ENCODE assay signal across 8 mouse cellular contexts in the genomic region with DNA sequence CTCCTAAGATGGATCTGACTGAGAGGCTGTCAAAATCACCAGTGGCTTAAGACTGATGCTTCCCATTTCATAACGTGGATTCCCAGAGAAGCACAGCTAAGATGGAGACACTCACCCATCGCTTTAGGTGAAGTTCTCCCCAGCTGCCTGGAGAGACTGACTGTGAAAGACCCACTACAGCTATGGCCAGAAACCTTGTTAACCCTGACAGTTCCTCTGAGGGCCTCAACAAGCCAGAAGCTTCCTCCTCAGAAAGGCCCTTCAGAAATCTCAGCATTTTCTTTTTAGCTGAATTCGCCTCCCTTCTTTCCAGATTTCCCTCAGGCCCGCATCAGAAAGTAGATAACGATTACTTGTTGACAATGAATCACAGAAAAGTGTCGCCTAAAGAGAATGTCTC. TPM values are rescaled to one million over a fixed set of nuclear protein-coding genes. Genes with fewer than 3 reads are reported as not detected.
DNase-seq lines count a peak whose midpoint lies in the region; ATAC-seq and TF ChIP-seq lines count a peak whose summit lies in the region.

No protein-coding gene starts in this region.

- no peak for TF ChIP-seq CTCF in kidney, adult 2 months (conservative IDR thresholded peaks at IDR 0.05; ENCODE audit: insufficient read depth, insufficient read length, low read depth, low read length)
- TF ChIP-seq CTCF in lung, postnatal 0 days (IDR thresholded peaks at IDR 0.05) = no peak

- peak overlapping the region; percentile 29 for H3K4me2 ChIP-seq in kidney, embryonic 14.5 days (replicated peaks; ENCODE audit: low read depth, low read length)
- H3K4me2 ChIP-seq in lung, postnatal 0 days (replicated peaks; ENCODE audit: low read depth, low read length) = peak overlapping the region; percentile 38

- no peaks in the 10 kb centered on the region for H3K27me3 ChIP-seq in kidney, embryonic 14.5 days (ENCODE audit: control insufficient read depth, insufficient read depth, low read length)
- H3K27me3 ChIP-seq in kidney, adult 2 months (replicated peaks; ENCODE audit: control insufficient read depth, insufficient read depth, low read length) = no peaks in the 10 kb centered on the region
- H3K27me3 ChIP-seq in embryonic facial prominence, embryonic 10.5 days (replicated peaks; ENCODE audit: low read depth, poor library complexity, severe bottlenecking) = no peaks in the 10 kb centered on the region
- no peaks in the 10 kb centered on the region for H3K27me3 ChIP-seq in hindbrain, embryonic 10.5 days (ENCODE audit: insufficient read depth, poor library complexity, severe bottlenecking)
- no peaks in the 10 kb centered on the region for H3K27me3 ChIP-seq in lung, postnatal 0 days (replicated peaks; ENCODE audit: insufficient read depth, low read length)

- intact Hi-C loops in left cerebral cortex, postnatal 4 days (cut with DNase I) = no loop called here

- H3K4me3 ChIP-seq in kidney, embryonic 14.5 days (ENCODE audit: low read length) = peak overlapping the region; percentile 92; the same call in 1 of the 2 replicates
- no peak overlapping the region for H3K4me3 ChIP-seq in kidney, adult 2 months (ENCODE audit: insufficient read depth, low read depth, low read length)
- H3K4me3 ChIP-seq in embryonic facial prominence, embryonic 10.5 days = peak overlapping the region; percentile 85
- H3K4me3 ChIP-seq in hindbrain, embryonic 10.5 days = peak overlapping the region; percentile 97
- H3K4me3 ChIP-seq in lung, postnatal 0 days (ENCODE audit: low read depth, low read length) = no peak overlapping the region

- H3K9me3 ChIP-seq in kidney, embryonic 14.5 days (ENCODE audit: control insufficient read depth, low read length) = no peaks in the 10 kb centered on the region
- no peaks in the 10 kb centered on the region for H3K9me3 ChIP-seq in embryonic facial prominence, embryonic 10.5 days
- H3K9me3 ChIP-seq in hindbrain, embryonic 10.5 days = no peaks in the 10 kb centered on the region
- H3K9me3 ChIP-seq in lung, postnatal 0 days (ENCODE audit: low read length) = no peaks in the 10 kb centered on the region

- no peak overlapping the region for H3K27ac ChIP-seq in kidney, embryonic 14.5 days (ENCODE audit: low read depth, low read length)
- H3K27ac ChIP-seq in kidney, adult 2 months (ENCODE audit: insufficient read depth, low read depth, low read length) = no peak overlapping the region
- H3K27ac ChIP-seq in embryonic facial prominence, embryonic 10.5 days (replicated peaks) = peak overlapping the region; percentile 69
- H3K27ac ChIP-seq in hindbrain, embryonic 10.5 days = peak overlapping the region; percentile 54; the same call in 1 of the 2 replicates
- no peak overlapping the region for H3K27ac ChIP-seq in lung, postnatal 0 days (ENCODE audit: low read length)

- H3K36me3 ChIP-seq in kidney, embryonic 14.5 days (ENCODE audit: control insufficient read depth, insufficient read depth, low read length) = no peaks in the 10 kb centered on the region
- no peaks in the 10 kb centered on the region for H3K36me3 ChIP-seq in kidney, adult 2 months (ENCODE audit: control insufficient read depth, insufficient read depth, low read length)
- H3K36me3 ChIP-seq in embryonic facial prominence, embryonic 10.5 days (replicated peaks) = peaks cover 8% of the 10 kb centered on the region
- H3K36me3 ChIP-seq in hindbrain, embryonic 10.5 days = peaks cover 8% of the 10 kb centered on the region; the same call in 1 of the 2 replicates
- H3K36me3 ChIP-seq in lung, postnatal 0 days (ENCODE audit: insufficient read depth, low read length) = no peaks in the 10 kb centered on the region

- no peak for ATAC-seq in kidney, embryonic 14.5 days (ENCODE audit: low FRiP score, low TSS enrichment)
- no peak for ATAC-seq in lung, postnatal 0 days

- DNase-seq in kidney, adult 2 months = no peak
- no peak for DNase-seq in embryonic facial prominence, embryonic 10.5 days (ENCODE audit: low spot score)
- DNase-seq in hindbrain, embryonic 10.5 days (ENCODE audit: low spot score) = no peak
- DNase-seq in lung, postnatal 0 days (ENCODE audit: low spot score) = no peak
- DNase-seq in urinary bladder, adult 18-20 months (ENCODE audit: low spot score in 2 of 2) = no peak
- no peak for DNase-seq in left cerebral cortex, postnatal 4 days
- DNase-seq in left cerebral cortex, adult 9 months (ENCODE audit: low spot score in 2 of 2) = no peak

- TF ChIP-seq POLR2A in kidney, adult 2 months (IDR thresholded peaks at IDR 0.05; ENCODE audit: low read depth, low read length) = no peak

- peak overlapping the region; percentile 29; the same call in 1 of the 2 replicates for H3K9ac ChIP-seq in kidney, embryonic 14.5 days (ENCODE audit: low read depth, low read length)
- H3K9ac ChIP-seq in lung, postnatal 0 days (replicated peaks; ENCODE audit: low read depth) = no peak overlapping the region

- H3K4me1 ChIP-seq in kidney, embryonic 14.5 days (ENCODE audit: control insufficient read depth, insufficient read depth, low read length) = peaks cover 8% of the 10 kb centered on the region; the same call in 1 of the 2 replicates
- H3K4me1 ChIP-seq in kidney, adult 2 months (ENCODE audit: control insufficient read depth, insufficient read depth, low read length) = peaks cover 13% of the 10 kb centered on the region
- peaks cover 23% of the 10 kb centered on the region for H3K4me1 ChIP-seq in embryonic facial prominence, embryonic 10.5 days
- peaks cover 24% of the 10 kb centered on the region for H3K4me1 ChIP-seq in hindbrain, embryonic 10.5 days (replicated peaks)
- H3K4me1 ChIP-seq in lung, postnatal 0 days (ENCODE audit: insufficient read depth, low read depth, low read length) = peaks cover 10% of the 10 kb centered on the region; the same call in 1 of the 2 replicates

- no peak for TF ChIP-seq EP300 in lung, postnatal 0 days (IDR thresholded peaks at IDR 0.05)

- WGBS in kidney, embryonic 14.5 days = 45% methylated on average over 6 of the region's 6 CpGs
- 51% methylated on average over 6 of the region's 6 CpGs for WGBS in kidney, adult 2 months
- 51% methylated on average over 6 of the region's 6 CpGs for WGBS in embryonic facial prominence, embryonic 10.5 days
- 44% methylated on average over 6 of the region's 6 CpGs for WGBS in hindbrain, embryonic 10.5 days
- 41% methylated on average over 6 of the region's 6 CpGs for WGBS in lung, postnatal 0 days

RNA-seq across cellular contexts. Expression of gene Eri3, which starts 0.6 kb away (rescaled TPM):
- 138 and 161 TPM in 2 replicates for polyA plus RNA-seq in kidney, embryonic 14.5 days (2014; fragmentation: Nextera tagmentation; extraction: Ambion mirVana)
- polyA plus RNA-seq in kidney, adult 2 months (2012; rRNA removed) = 73.0 and 97.6 TPM in 2 replicates
- polyA plus RNA-seq in embryonic facial prominence, embryonic 10.5 days (2016; fragmentation: Nextera tagmentation; extraction: Ambion mirVana) = 121 and 132 TPM in 2 replicates
- 112 and 142 TPM in 2 replicates for polyA plus RNA-seq in hindbrain, embryonic 10.5 days (2016; fragmentation: Nextera tagmentation; extraction: Ambion mirVana)
- 75.1 and 79.3 TPM in 2 replicates for polyA plus RNA-seq in lung, postnatal 0 days (2015; fragmentation: Nextera tagmentation; extraction: Ambion mirVana)
- 100 to 1,000 TPM; 257 to 277 TPM for total RNA-seq in left cerebral cortex, postnatal 4 days (2021)

RNA-seq across cellular contexts. Expression of gene Rnf220, which starts 52.7 kb away (rescaled TPM):
- 50.8 and 59.3 TPM in 2 replicates for polyA plus RNA-seq in kidney, embryonic 14.5 days (2014; fragmentation: Nextera tagmentation; extraction: Ambion mirVana)
- 69.9 and 70.7 TPM in 2 replicates for polyA plus RNA-seq in kidney, adult 2 months (2012; rRNA removed)
- 94.6 and 94.8 TPM in 2 replicates for polyA plus RNA-seq in embryonic facial prominence, embryonic 10.5 days (2016; fragmentation: Nextera tagmentation; extraction: Ambion mirVana)
- polyA plus RNA-seq in hindbrain, embryonic 10.5 days (2016; fragmentation: Nextera tagmentation; extraction: Ambion mirVana) = 101 TPM in 2 replicates
- 47.9 and 50.7 TPM in 2 replicates for polyA plus RNA-seq in lung, postnatal 0 days (2015; fragmentation: Nextera tagmentation; extraction: Ambion mirVana)
- 100 to 1,000 TPM; 140 to 143 TPM for total RNA-seq in left cerebral cortex, postnatal 4 days (2021)

Comparison
In these comparisons a context has a peak if more than half of its experiments do, and no peak if none do; other contexts are left out.
1. H3K4me3 ChIP-seq: peak in kidney, embryonic 14.5 days (single experiment), embryonic facial prominence, embryonic 10.5 days (single experiment) and hindbrain, embryonic 10.5 days (single experiment); none in kidney, adult 2 months (single experiment) and lung, postnatal 0 days (single experiment).
2. H3K27ac ChIP-seq: peak in embryonic facial prominence, embryonic 10.5 days (single experiment) and hindbrain, embryonic 10.5 days (single experiment); none in kidney, embryonic 14.5 days (single experiment), kidney, adult 2 months (single experiment) and lung, postnatal 0 days (single experiment).